Mouse (Mus musculus): ENCODE measurements at regions not wholly inside any gene's neighbourhood (a gene's known extent, or its start where the extent isn't known, plus 50 kb on each side); places are given as distances from the start of the nearest gene placed in this dataset.

DNA sequence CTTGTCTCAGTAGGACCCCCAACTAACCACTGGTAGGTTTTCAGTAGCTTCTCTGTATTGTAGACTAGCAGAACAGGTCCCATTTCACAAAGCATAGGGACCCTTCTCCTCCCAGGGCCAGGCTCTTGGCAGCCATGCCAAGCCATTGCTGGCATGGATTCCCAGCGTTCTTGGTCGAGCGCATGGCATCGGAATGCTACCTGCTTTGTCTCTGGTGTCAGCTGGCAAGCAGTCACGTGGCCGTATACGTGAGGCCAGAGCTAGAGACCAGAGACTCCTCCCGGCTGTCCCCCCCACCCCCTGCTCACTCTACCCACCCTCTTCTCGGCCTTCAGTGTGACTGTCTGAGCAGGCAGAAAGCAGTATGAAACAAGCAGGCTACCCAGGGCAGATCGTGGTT lies 56.9 kb upstream of the Ppara start:
- no peak overlapping the region for H3K27ac ChIP-seq
- H3K4me2 ChIP-seq (replicated peaks) = no peak overlapping the region
- peaks cover 8% of the 10 kb centered on the region; the same call in 1 of the 2 replicates for H3K4me1 ChIP-seq
- 84% methylated on average over 10 of the region's 10 CpGs for WGBS
- no peak overlapping the region for H3K9ac ChIP-seq
- peaks cover 44% of the 10 kb centered on the region for H3K27me3 ChIP-seq
- H3K36me3 ChIP-seq = no peaks in the 10 kb centered on the region
- no peak for ATAC-seq (ENCODE audit: insufficient number of reproducible peaks, insufficient read depth, low FRiP score, low TSS enrichment)
- no peaks in the 10 kb centered on the region for H3K9me3 ChIP-seq
- H3K4me3 ChIP-seq = no peak overlapping the region

GRCm38 (mm10) chr15:85678351-85678895 lies 56.4 kb upstream of the Ppara start:
- Histone ChIP-seq H3K36me3 (no peaks in the 10 kb centered on the region), H3K4me1 (peaks cover 6% of the 10 kb centered on the region; the same call in 1 of the 2 replicates), H3K27ac (no peak overlapping the region), H3K4me2 (replicated peaks) (no peak overlapping the region), H3K9me3 (no peaks in the 10 kb centered on the region), H3K9ac (no peak overlapping the region), H3K4me3 (no peak overlapping the region), H3K27me3 (peaks cover 39% of the 10 kb centered on the region)
- ATAC-seq (ENCODE audit: insufficient number of reproducible peaks, insufficient read depth, low FRiP score, low TSS enrichment) = no peak
- 88% methylated on average over 15 of the region's 15 CpGs for WGBS

- 0 out of 2 replicates have a peak, but pooled peaks have one; percentile 55 for ATAC-seq (ENCODE audit: insufficient number of reproducible peaks, insufficient read depth, low FRiP score, low TSS enrichment)
- 0 out of 2 replicates have a peak, but pooled peaks cover 6% of the 10 kb centered on the region for H3K36me3 ChIP-seq
- WGBS = 75% methylated on average over 22 of the region's 24 CpGs
- no peak overlapping the region for H3K4me3 ChIP-seq
- H3K27me3 ChIP-seq = peaks cover 32% of the 10 kb centered on the region
- H3K4me2 ChIP-seq (replicated peaks) = 0 out of 2 replicates have a peak overlapping the region, but pooled peaks have one; percentile 1
- peak overlapping the region; percentile 34; the same call in 1 of the 2 replicates for H3K9ac ChIP-seq
- no peak overlapping the region for H3K27ac ChIP-seq
- no peaks in the 10 kb centered on the region for H3K9me3 ChIP-seq
- H3K4me1 ChIP-seq = peaks cover 3% of the 10 kb centered on the region; the same call in 1 of the 2 replicates
Measured at GRCm38 (mm10) chr15:85678981-85679708, 55.6 kb upstream of the Ppara start.

DNA sequence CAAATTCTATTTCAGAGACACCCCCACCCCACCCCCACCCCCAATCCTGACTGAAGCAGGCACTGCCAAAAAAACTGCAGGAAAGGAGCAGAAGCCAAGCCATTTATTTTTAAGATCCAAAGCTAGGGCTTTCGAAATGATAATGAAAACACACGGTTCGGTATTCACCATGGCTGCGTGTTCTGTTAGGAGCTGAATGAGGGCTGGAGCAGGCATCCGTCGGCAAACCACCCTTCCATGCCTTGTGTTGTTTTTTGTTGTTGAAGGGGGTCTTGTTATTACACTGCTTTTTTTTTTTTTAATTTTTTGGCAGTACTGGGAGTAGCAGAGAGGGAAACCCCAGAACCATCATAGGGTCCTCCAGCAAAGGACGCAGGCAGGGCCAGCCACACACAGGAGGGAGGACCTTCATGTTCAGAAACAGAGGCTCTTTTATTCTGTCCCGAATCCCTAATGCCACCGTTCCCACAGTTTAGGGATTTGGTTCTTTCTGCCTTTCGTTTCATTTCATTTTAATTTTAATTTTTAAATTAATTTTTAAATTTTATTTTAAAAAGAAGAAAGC lies 54.8 kb upstream of the Ppara start:
- no peak overlapping the region for H3K4me3 ChIP-seq
- H3K27ac ChIP-seq = no peak overlapping the region
- 0 out of 2 replicates have a peak overlapping the region, but pooled peaks have one; percentile 1 for H3K4me2 ChIP-seq (replicated peaks)
- H3K36me3 ChIP-seq = 0 out of 2 replicates have a peak, but pooled peaks cover 7% of the 10 kb centered on the region
- H3K9me3 ChIP-seq = no peaks in the 10 kb centered on the region
- no peaks in the 10 kb centered on the region for H3K4me1 ChIP-seq
- no peak overlapping the region for H3K9ac ChIP-seq
- WGBS = 71% methylated on average over 10 of the region's 10 CpGs
- H3K27me3 ChIP-seq = peaks cover 26% of the 10 kb centered on the region
- ATAC-seq (ENCODE audit: insufficient number of reproducible peaks, insufficient read depth, low FRiP score, low TSS enrichment) = no peak

DNA sequence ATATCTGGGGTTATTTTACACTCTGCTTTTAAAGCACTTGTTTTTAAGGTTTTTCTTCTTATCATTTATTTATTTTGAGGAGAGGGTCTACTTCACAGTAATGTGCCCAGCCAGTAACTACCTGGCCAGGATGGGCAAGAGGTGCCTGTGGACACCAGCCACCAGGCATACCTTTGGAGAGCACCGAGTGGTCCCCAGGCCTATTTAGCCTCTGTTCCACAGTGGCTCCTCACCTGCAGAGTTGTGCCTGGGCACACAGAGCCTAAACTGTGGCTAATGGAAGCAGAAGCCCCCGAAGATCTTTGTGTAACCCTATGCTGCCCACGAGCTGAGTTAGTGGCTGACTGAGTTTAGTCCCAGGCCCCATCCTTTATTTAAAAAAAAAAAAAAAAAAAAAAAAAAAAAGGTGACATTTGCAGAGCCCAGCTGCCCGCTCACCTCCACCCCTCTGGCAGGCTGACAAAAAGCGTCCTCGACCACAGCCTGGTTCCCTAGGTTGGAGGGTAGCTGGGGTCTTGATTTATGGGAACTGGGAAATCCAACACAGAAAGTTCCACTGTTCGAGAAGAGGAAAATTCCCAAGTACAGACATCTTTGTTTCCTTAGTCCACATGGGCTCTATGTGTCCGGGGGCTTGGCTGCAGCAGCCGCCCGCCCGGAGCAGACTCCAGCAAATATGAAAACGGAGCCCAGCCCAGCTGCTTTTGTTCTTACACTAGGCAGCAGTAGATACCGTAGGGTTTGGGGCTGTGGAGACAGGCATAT lies 54.1 kb upstream of the Ppara start:
- ATAC-seq (ENCODE audit: insufficient number of reproducible peaks, insufficient read depth, low FRiP score, low TSS enrichment) = no peak
- no peak overlapping the region for H3K9ac ChIP-seq
- no peaks in the 10 kb centered on the region for H3K9me3 ChIP-seq
- H3K36me3 ChIP-seq = 0 out of 2 replicates have a peak, but pooled peaks cover 7% of the 10 kb centered on the region
- H3K27ac ChIP-seq = 0 out of 2 replicates have a peak overlapping the region, but pooled peaks have one; percentile 19
- WGBS = 53% methylated on average over 13 of the region's 13 CpGs
- H3K27me3 ChIP-seq = peaks cover 19% of the 10 kb centered on the region
- H3K4me1 ChIP-seq = no peaks in the 10 kb centered on the region
- no peak overlapping the region for H3K4me2 ChIP-seq (replicated peaks)
- H3K4me3 ChIP-seq = no peak overlapping the region

DNA sequence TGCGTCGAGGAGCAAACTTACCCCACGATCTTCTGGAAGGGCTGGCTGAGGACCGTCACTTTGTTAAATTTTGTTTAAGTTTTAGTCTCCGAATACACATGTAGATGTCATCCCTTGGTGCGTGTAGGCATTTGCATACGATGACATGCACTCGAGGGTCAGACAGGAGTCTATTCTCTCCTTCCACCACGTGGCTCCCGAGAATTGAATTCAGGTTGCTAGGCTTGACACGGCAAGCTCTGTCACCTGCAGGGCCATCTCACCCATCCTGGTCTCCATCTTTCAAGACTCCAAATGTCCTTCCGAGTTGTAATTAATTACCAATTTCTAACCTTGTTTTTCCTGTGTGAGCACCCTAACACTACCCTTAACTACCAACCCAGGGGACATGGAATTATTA lies 52.7 kb upstream of the Ppara start:
- Histone ChIP-seq H3K4me3 (no peak overlapping the region), H3K36me3 (0 out of 2 replicates have a peak, but pooled peaks cover 7% of the 10 kb centered on the region), H3K9me3 (no peaks in the 10 kb centered on the region), H3K4me1 (peaks cover 14% of the 10 kb centered on the region), H3K9ac (no peak overlapping the region), H3K27me3 (peaks cover 12% of the 10 kb centered on the region), H3K4me2 (replicated peaks) (no peak overlapping the region), H3K27ac (no peak overlapping the region)
- ATAC-seq (ENCODE audit: insufficient number of reproducible peaks, insufficient read depth, low FRiP score, low TSS enrichment) = no peak
- WGBS = 88% methylated on average over 12 of the region's 12 CpGs

- ATAC-seq (ENCODE audit: insufficient number of reproducible peaks, insufficient read depth, low FRiP score, low TSS enrichment) = no peak
- Histone ChIP-seq H3K27me3 (peaks cover 6% of the 10 kb centered on the region), H3K36me3 (0 out of 2 replicates have a peak, but pooled peaks cover 7% of the 10 kb centered on the region), H3K9me3 (no peaks in the 10 kb centered on the region), H3K4me3 (no peak overlapping the region), H3K4me1 (peaks cover 19% of the 10 kb centered on the region), H3K9ac (no peak overlapping the region), H3K27ac (no peak overlapping the region), H3K4me2 (replicated peaks) (no peak overlapping the region)
- WGBS = 73% methylated on average over 6 of the region's 6 CpGs
Measured at GRCm38 (mm10) chr15:85682780-85683179, 52.0 kb upstream of the Ppara start.

- Histone ChIP-seq H3K9me3 (no peaks in the 10 kb centered on the region), H3K4me3 (no peak overlapping the region), H3K4me2 (replicated peaks) (no peak overlapping the region), H3K27ac (no peak overlapping the region), H3K36me3 (0 out of 2 replicates have a peak, but pooled peaks cover 7% of the 10 kb centered on the region), H3K27me3 (peaks cover 1% of the 10 kb centered on the region; the same call in 1 of the 2 replicates), H3K9ac (no peak overlapping the region), H3K4me1 (peaks cover 22% of the 10 kb centered on the region)
- ATAC-seq (ENCODE audit: insufficient number of reproducible peaks, insufficient read depth, low FRiP score, low TSS enrichment) = no peak
- 79% methylated on average over 6 of the region's 6 CpGs for WGBS
Measured at GRCm38 (mm10) chr15:85683271-85683670, 51.5 kb upstream of the Ppara start.

GRCm38 (mm10) chr15:85683716-85684115 lies 51.1 kb upstream of the Ppara start:
- H3K4me3 ChIP-seq = no peak overlapping the region
- H3K27me3 ChIP-seq = no peaks in the 10 kb centered on the region
- no peaks in the 10 kb centered on the region for H3K9me3 ChIP-seq
- ATAC-seq (ENCODE audit: insufficient number of reproducible peaks, insufficient read depth, low FRiP score, low TSS enrichment) = no peak
- H3K9ac ChIP-seq = no peak overlapping the region
- H3K27ac ChIP-seq = no peak overlapping the region
- H3K4me2 ChIP-seq (replicated peaks) = no peak overlapping the region
- H3K36me3 ChIP-seq = 0 out of 2 replicates have a peak, but pooled peaks cover 7% of the 10 kb centered on the region
- peaks cover 22% of the 10 kb centered on the region for H3K4me1 ChIP-seq
- 94% methylated on average over 4 of the region's 4 CpGs for WGBS

DNA sequence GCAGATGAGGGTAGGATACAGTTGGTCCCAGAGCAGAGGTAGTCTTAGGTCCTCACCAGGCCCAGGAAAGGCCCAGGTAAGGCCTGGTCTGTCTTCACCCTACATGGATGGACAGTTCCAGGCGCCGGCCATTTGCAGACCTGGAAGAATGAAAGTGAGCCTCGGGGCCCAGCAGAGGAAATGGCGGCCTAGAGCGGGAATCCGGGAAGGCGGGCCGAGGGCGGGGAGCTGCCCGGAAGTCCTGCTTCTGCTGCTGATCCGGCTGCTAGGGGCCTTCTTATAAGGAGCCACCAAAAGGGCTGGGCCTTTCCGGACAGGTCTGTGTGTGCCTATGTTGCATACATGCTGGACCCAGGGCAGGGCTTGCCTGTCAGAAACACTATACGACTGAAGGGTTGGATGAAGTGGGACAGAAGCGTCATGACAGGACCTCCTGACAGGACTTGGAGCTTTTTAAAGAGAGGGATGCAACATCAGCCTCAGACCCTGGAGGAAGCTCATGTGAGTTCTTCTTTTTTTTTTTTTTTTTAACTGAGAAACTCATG lies 50.5 kb upstream of the Ppara start:
- H3K4me3 ChIP-seq = no peak overlapping the region
- no peaks in the 10 kb centered on the region for H3K27me3 ChIP-seq
- no peak overlapping the region for H3K4me2 ChIP-seq (replicated peaks)
- H3K36me3 ChIP-seq = 0 out of 2 replicates have a peak, but pooled peaks cover 7% of the 10 kb centered on the region
- H3K9ac ChIP-seq = no peak overlapping the region
- no peaks in the 10 kb centered on the region for H3K9me3 ChIP-seq
- 86% methylated on average over 14 of the region's 14 CpGs for WGBS
- no peak for ATAC-seq (ENCODE audit: insufficient number of reproducible peaks, insufficient read depth, low FRiP score, low TSS enrichment)
- H3K4me1 ChIP-seq = peaks cover 22% of the 10 kb centered on the region
- H3K27ac ChIP-seq = no peak overlapping the region

GRCm38 (mm10) chr15:85684875-85685274 lies 49.9 kb upstream of the Ppara start:
- Histone ChIP-seq H3K36me3 (0 out of 2 replicates have a peak, but pooled peaks cover 7% of the 10 kb centered on the region), H3K4me3 (no peak overlapping the region), H3K27me3 (no peaks in the 10 kb centered on the region), H3K27ac (no peak overlapping the region), H3K9me3 (no peaks in the 10 kb centered on the region), H3K9ac (no peak overlapping the region), H3K4me1 (peaks cover 22% of the 10 kb centered on the region), H3K4me2 (replicated peaks) (no peak overlapping the region)
- no peak for ATAC-seq (ENCODE audit: insufficient number of reproducible peaks, insufficient read depth, low FRiP score, low TSS enrichment)
- 74% methylated on average over 5 of the region's 5 CpGs for WGBS

All from embryonic facial prominence, embryonic 12.5 days (tissue).